Mouse (Mus musculus) forebrain, embryonic 14.5 days (tissue): ENCODE measurements at regions not wholly inside any gene's neighbourhood (a gene's known extent, or its start where the extent isn't known, plus 50 kb on each side); places are given as distances from the start of the nearest gene placed in this dataset.

ENCODE experiments used
- ATAC-seq: fragments of 200-750 bp; cut with Nextera tagmentation; 2 replicates; pipeline ENCODE4 v1.8.0; 2017; ENCODE audit warnings: mild to moderate bottlenecking, moderate library complexity
- DNase-seq: peaks from one replicate; pipeline ENCODE4 v3.0.0-alpha.2; 2015; ENCODE audit warnings: low spot score
- H3K27ac ChIP-seq: fragments of 300-500 bp; sonication (generic); 2 replicates; pipeline ENCODE4 v1.5.1; 2014; ENCODE audit warnings: low read depth, mild to moderate bottlenecking, control low read depth, low read length, moderate library complexity
- H3K27me3 ChIP-seq: fragments of 300-500 bp; sonication (generic); replicated peaks from 2 replicates; pipeline ENCODE4 v1.6.1; 2014; ENCODE audit warnings: low read length, control low read depth, mixed read lengths; ENCODE audit not compliant: control insufficient read depth, insufficient read depth
- H3K36me3 ChIP-seq: fragments of 300-500 bp; sonication (generic); 2 replicates; pipeline ENCODE4 v1.6.1; 2014; ENCODE audit warnings: low read length, control low read depth; ENCODE audit not compliant: control insufficient read depth, insufficient read depth
- H3K4me1 ChIP-seq: fragments of 300-500 bp; sonication (generic); 2 replicates; pipeline ENCODE4 v1.6.1; 2014; ENCODE audit warnings: antibody characterized with exemption, low read length, control low read depth; ENCODE audit not compliant: control insufficient read depth, insufficient read depth
- H3K4me2 ChIP-seq: fragments of 300-500 bp; sonication (generic); 2 replicates; pipeline ENCODE4 v1.6.1; 2014; ENCODE audit warnings: mild to moderate bottlenecking, control low read depth, low read length
- H3K4me3 ChIP-seq: fragments of 300-500 bp; sonication (generic); 2 replicates; pipeline ENCODE4 v1.5.1; 2014; ENCODE audit warnings: low read depth, low read length, control low read depth
- H3K9ac ChIP-seq: fragments of 300-500 bp; sonication (generic); 2 replicates; pipeline ENCODE4 v1.6.1; 2014; ENCODE audit warnings: mild to moderate bottlenecking, low read length, control low read depth, moderate library complexity
- H3K9me3 ChIP-seq: fragments of 300-500 bp; sonication (generic); replicated peaks from 2 replicates; pipeline ENCODE4 v1.6.1; 2016; ENCODE audit warnings: low read length, control low read depth, mixed read lengths; ENCODE audit not compliant: control insufficient read depth
- WGBS: fragments of 180-500 bp; shearing (Covaris S2); extraction: QIAGEN DNeasy Blood & Tissue Kit; methylation state at CpG from one replicate; pipeline ENCODE4 v1.1.7; 2014; 5-methylcytosine and 5-hydroxymethylcytosine counted together

GRCm38 (mm10) chr3:149092649-149093048, 102.3 kb upstream of the Adgrl2 start:
- Histone ChIP-seq H3K4me1 (peaks cover 8% of the 10 kb centered on the region; the same call in 1 of the 2 replicates), H3K9ac (no peak overlapping the region), H3K27me3 (no peaks in the 10 kb centered on the region), H3K4me3 (no peak overlapping the region), H3K27ac (no peak overlapping the region), H3K9me3 (no peaks in the 10 kb centered on the region), H3K4me2 (peak overlapping the region; percentile 29; the same call in 1 of the 2 replicates), H3K36me3 (no peaks in the 10 kb centered on the region)
- DNase-seq (peak; percentile 64), ATAC-seq (no peak)
- WGBS, result 2% methylated on average over 5 of the region's 5 CpGs

DNA sequence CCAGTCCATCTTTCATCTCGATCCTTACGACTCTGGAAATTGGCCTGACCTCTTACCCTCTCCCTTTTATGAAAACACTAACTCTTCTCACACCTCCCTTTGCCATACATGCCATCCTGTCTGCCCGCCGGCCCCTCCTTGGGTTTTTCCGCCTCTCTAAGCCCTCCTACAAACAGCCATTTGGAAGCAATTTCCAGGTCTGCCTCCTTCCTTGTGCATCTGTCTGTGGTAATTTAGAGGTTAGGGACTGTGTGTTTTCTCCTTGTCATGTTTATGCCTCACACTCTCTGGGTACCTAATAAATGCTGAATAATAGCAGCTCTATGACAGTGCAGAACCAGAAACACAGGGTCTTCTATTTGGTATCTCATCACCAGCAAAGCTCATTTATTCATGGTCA, 99.7 kb upstream of the Adgrl2 start:
- Histone ChIP-seq H3K36me3 (no peaks in the 10 kb centered on the region), H3K9me3 (no peaks in the 10 kb centered on the region), H3K4me1 (peaks cover 11% of the 10 kb centered on the region; the same call in 1 of the 2 replicates), H3K4me3 (no peak overlapping the region), H3K4me2 (no peak overlapping the region), H3K27me3 (no peaks in the 10 kb centered on the region), H3K9ac (no peak overlapping the region), H3K27ac (no peak overlapping the region)
- DNase-seq (no peak), ATAC-seq (no peak)
- 66% methylated on average over 5 of the region's 5 CpGs for WGBS

DNA sequence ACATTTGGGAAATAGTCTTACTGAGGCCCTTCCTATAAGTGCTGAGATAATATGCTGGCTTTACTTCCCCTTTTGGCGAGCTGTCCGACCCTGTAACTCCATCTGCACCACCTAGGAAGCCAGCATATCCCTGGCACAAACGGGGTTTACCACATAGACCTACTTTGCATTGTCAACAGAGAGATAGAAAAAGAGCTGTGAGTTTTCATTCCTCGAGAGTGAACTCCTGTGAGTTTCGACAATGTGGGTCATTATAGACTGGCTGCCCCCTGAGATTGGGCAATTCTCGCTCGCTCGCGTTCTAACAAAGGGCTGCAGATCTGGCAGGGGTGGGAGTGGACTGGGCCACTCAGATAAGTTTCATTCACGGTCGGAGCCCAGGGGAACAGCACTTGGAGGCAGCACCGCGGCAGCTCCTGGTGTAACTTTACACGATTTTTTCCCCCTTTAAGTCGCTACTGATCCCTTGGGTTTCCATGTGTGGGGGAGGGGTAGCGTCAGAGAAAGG, 98.3 kb upstream of the Adgrl2 start:
- no peaks in the 10 kb centered on the region for H3K9me3 ChIP-seq
- no peaks in the 10 kb centered on the region for H3K27me3 ChIP-seq
- H3K9ac ChIP-seq, result peak overlapping the region; percentile 45
- DNase-seq, result peak; percentile 66
- H3K36me3 ChIP-seq, result no peaks in the 10 kb centered on the region
- peak overlapping the region; percentile 24 for H3K4me3 ChIP-seq
- H3K4me2 ChIP-seq, result peak overlapping the region; percentile 66
- no peak overlapping the region for H3K27ac ChIP-seq
- ATAC-seq, result peak; percentile 76
- peaks cover 11% of the 10 kb centered on the region; the same call in 1 of the 2 replicates for H3K4me1 ChIP-seq
- WGBS, result 2% methylated on average over 16 of the region's 16 CpGs

- ATAC-seq (no peak), DNase-seq (no peak)
- Histone ChIP-seq H3K36me3 (no peaks in the 10 kb centered on the region), H3K27me3 (no peaks in the 10 kb centered on the region), H3K4me2 (no peak overlapping the region), H3K27ac (no peak overlapping the region), H3K9ac (no peak overlapping the region), H3K4me1 (peaks cover 11% of the 10 kb centered on the region; the same call in 1 of the 2 replicates), H3K4me3 (no peak overlapping the region), H3K9me3 (no peaks in the 10 kb centered on the region)
- WGBS, result 88% methylated on average over 8 of the region's 8 CpGs
Measured at GRCm38 (mm10) chr3:149087488-149087887, 97.1 kb upstream of the Adgrl2 start.

DNA sequence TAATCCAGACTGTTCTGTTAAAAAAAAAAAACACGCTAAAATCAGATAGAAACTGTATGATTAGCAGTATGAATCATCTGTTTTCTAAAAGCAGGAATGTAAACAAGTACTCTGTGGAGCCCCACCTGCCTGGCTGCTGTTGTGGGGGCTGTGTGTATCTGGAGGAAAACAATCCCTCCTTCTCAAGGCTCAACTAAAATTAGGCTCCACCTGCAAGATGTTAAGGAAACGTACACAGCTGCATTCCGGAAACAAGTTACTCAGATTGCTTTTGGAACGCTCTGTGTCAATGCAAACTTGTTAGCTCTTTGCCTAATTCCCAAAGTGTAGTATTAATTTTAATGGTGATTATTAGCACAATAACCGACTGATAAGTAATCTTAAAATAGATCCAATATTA, 96.3 kb upstream of the Adgrl2 start:
- no peak for ATAC-seq
- H3K36me3 ChIP-seq, result no peaks in the 10 kb centered on the region

GRCm38 (mm10) chr3:149086086-149086485, 95.7 kb upstream of the Adgrl2 start:
- Histone ChIP-seq H3K4me1 (peaks cover 11% of the 10 kb centered on the region; the same call in 1 of the 2 replicates), H3K4me2 (no peak overlapping the region), H3K27me3 (no peaks in the 10 kb centered on the region), H3K9me3 (no peaks in the 10 kb centered on the region), H3K36me3 (no peaks in the 10 kb centered on the region), H3K4me3 (no peak overlapping the region), H3K27ac (no peak overlapping the region), H3K9ac (no peak overlapping the region)
- DNase-seq (no peak), ATAC-seq (no peak)
- 72% methylated on average over 3 of the region's 3 CpGs for WGBS

More for the DNA sequence above, 96.3 kb upstream of the Adgrl2 start:
- WGBS, result 71% methylated on average over 5 of the region's 5 CpGs
- Histone ChIP-seq H3K4me3 (no peak overlapping the region), H3K4me1 (peaks cover 11% of the 10 kb centered on the region; the same call in 1 of the 2 replicates), H3K4me2 (no peak overlapping the region), H3K9ac (no peak overlapping the region), H3K27ac (no peak overlapping the region), H3K27me3 (no peaks in the 10 kb centered on the region), H3K9me3 (no peaks in the 10 kb centered on the region)
- no peak for DNase-seq

- ATAC-seq (no peak), DNase-seq (no peak)
- no peak overlapping the region for H3K9ac ChIP-seq
- H3K4me1 ChIP-seq, result peaks cover 11% of the 10 kb centered on the region; the same call in 1 of the 2 replicates
- H3K4me2 ChIP-seq, result no peak overlapping the region
- H3K27me3 ChIP-seq, result no peaks in the 10 kb centered on the region
- 32% methylated on average over 10 of the region's 10 CpGs for WGBS
- no peak overlapping the region for H3K4me3 ChIP-seq
- H3K9me3 ChIP-seq, result no peaks in the 10 kb centered on the region
- H3K27ac ChIP-seq, result no peak overlapping the region
- H3K36me3 ChIP-seq, result no peaks in the 10 kb centered on the region
Measured at GRCm38 (mm10) chr3:149084861-149085598, 94.7 kb upstream of the Adgrl2 start.

- ATAC-seq, result no peak
- no peaks in the 10 kb centered on the region for H3K9me3 ChIP-seq
- no peak for DNase-seq
- no peak overlapping the region for H3K4me3 ChIP-seq
- H3K27me3 ChIP-seq, result no peaks in the 10 kb centered on the region
- H3K36me3 ChIP-seq, result no peaks in the 10 kb centered on the region
- no peak overlapping the region for H3K4me2 ChIP-seq
- 0 out of 2 replicates have a peak, but pooled peaks cover 5% of the 10 kb centered on the region for H3K4me1 ChIP-seq
- WGBS, result 66% methylated on average over 11 of the region's 11 CpGs
- H3K9ac ChIP-seq, result no peak overlapping the region
- H3K27ac ChIP-seq, result no peak overlapping the region
Measured at GRCm38 (mm10) chr3:149083391-149083790, 93.0 kb upstream of the Adgrl2 start.

DNA sequence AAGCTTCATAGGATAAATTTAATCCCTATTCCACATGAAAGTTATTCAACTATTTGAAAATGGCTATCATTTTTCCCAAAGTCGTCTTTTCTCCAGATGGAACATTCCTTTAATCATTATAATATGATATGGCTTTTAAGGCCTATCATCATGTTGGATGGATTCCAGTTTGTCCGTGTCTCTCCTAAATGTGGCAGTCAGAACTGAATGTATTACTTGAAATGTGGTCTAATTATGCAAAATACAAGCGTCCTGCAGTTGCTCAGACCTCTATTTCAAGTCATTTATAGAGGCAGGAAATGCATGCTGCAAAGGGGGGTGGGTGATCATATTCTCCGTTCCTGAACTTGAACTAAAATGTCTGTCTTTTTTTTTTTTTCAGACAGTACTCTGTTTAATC, 88.5 kb upstream of the Adgrl2 start:
- WGBS, result 44% methylated on average over 4 of the region's 4 CpGs
- no peak overlapping the region for H3K4me3 ChIP-seq
- ATAC-seq, result no peak
- H3K36me3 ChIP-seq, result no peaks in the 10 kb centered on the region
- peak; percentile 27 for DNase-seq
- peaks cover 15% of the 10 kb centered on the region; the same call in 1 of the 2 replicates for H3K4me1 ChIP-seq
- H3K4me2 ChIP-seq, result no peak overlapping the region
- no peak overlapping the region for H3K27ac ChIP-seq
- H3K27me3 ChIP-seq, result 0 out of 2 replicates have a peak, but pooled peaks cover 3% of the 10 kb centered on the region
- H3K9ac ChIP-seq, result no peak overlapping the region
- H3K9me3 ChIP-seq, result no peaks in the 10 kb centered on the region
